Mouse (Mus musculus) gastrocnemius, adult 8-10 months (tissue): Measurements from ENCODE around the gene Rpl13a. TPM values are rescaled to one million over a fixed set of nuclear protein-coding genes. Genes with fewer than 3 reads are reported as not detected.

Experiments
- DNase-seq, 2 experiments: peaks; one replicate each; pipeline ENCODE4 v3.0.0; 2022; ENCODE audit warnings: low spot score in 2 of 2
- microRNA-seq: library from miRNA; unstranded; fragments of <30 nt; microRNA quantifications from one replicate; pipeline ENCODE4 v1.2.0, GENCODE M21; 2022
- total RNA-seq, 4 experiments: library from RNA; stranded (reverse); gene quantifications; 2 replicates each; pipeline ENCODE4 v1.2.4; 2022

The Rpl13a gene
- total RNA-seq, 4 experiments from 2014 or later = 647 to 843 (median 690) TPM

DNA sequence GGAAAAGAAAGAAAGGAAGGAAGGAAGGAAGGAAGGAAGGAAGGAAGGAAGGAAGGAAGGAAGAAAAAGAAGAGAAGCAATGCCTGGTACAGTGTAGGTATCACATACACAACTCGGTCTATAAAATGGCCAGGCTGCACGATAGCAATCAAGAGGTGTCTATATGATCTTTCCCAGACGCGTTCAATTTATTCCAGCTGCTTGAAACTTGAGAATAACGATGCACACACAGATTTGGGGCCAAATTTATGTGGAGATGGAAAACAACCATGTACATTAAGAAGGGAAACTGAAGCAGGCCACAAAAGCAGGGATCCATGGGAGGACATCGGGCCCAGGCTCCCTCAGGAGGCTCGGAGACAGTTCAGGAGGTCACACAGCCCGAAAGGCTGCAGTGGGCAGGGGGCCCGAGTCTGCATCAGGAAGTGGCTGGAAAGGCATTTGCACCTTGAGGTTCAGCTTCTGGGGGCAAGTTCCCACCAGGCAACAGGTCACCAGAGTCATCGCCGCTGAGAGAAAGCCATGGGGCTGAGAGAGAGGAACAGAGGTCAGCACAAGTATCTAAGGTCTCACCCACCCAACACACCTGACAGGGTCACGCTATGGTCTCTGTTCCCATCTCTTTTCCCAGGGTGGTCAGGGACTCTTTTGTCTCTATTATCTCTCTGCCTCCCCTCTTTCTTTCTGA, 35.6 kb downstream of the Rpl13a start:
- no peak for DNase-seq

DNA sequence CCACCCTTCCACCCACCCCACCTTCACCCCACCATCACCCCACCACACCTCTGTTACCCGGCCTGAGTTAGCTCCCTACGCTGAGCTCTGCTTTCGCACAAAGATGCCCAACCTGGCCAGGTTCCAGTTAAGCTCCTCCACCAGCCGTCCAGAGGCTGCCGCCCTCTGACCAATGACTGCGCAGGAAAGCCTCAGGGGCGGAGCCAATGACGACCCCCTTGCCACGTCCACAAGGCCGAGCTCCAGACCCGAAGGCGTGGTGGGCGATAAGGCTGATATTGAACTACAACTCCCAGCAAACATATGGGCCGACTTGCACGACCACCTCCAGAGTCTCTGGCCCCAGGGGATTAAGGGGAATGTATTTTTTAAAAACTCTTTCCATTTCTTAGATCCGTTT, 36.5 kb downstream of the Rpl13a start, which contains the start of gene Rcn3:
TSS of gene Rcn3 (minus strand) at position 174 of the 400 bp plus-strand sequence.
- DNase-seq = peak; percentile 69 to 78

DNA sequence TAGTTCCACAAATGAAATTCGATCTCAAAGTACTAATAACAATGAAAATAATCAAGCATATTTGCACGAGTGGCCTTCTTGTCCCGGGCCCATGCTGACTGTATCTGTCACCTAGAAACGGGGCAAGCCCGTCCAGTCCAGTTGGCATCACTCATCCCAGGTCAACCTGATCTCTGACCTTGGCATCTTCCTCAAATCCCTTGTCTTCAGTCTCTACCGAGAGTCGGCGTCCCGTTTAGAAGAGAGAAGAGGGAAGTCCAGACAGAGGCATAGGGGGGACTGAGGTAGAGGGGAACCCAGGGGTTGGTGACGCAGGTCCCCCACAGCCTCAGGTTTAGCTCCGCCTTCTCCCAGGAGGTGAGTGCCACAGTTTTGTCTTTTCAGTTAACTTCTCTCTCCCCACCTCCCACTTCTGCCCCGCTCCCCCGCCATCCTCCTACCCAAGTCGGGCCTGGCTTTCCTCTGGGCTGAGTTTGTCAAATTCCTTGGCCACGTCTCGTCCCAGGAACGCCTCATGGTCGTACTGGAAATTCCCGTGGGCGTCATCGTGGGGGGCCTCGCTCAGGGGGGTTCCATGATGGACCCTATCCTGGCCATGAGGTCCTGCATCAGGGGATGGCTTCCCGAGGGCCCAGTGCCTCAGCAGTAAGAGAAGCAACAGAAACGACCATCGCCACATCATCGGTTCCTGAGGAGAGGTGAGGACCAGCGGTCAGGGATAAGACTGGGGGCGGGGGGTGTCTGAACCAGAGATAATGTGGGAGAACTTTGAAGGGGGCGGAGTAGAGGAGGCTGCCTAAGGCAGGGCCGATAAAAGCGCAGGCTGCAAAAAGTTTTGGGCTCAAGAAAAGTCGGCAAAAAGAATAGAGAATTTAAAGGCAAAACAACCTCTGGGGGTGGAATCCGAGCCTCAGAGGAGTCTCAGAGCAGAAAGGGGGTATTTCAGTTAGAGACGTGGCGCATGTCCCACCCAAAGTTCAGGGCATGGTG, 37.3 kb downstream of the Rpl13a start:
- DNase-seq = no peak

DNA sequence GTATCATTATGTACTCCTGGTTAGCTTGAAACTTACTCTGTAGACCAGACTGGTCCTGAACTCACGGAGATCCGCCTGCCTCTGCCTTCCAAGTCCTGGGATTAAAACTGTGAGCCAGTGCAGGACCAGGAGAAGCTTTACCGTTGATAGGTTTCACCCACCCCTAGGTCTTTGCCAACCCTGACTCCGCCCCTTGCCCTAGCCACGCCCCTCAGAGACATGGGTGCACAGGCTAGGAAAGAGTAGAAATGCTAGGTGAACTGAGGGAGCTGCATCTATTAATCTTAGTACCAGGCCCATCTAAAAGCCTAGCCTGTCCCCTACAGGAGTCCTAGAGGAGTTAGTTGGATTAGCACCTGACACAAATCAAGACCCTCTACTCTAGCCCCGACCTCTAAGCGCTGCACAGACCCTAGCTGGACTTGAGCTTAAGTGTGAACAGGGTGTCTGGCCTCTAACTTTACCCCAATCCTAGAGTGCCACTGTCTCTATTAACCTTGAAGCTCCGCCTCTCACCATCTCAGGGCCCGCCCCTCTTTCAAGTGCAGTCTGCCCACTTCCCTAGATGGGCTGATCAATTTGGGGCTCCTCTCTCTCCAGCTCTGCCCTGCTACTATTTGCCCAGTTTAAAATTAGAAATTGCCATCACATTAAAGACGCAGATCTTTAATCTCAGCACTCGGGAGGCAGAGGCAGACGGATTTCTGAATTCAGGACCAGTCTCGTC, 38.1 kb downstream of the Rpl13a start:
- DNase-seq = no peak

DNA sequence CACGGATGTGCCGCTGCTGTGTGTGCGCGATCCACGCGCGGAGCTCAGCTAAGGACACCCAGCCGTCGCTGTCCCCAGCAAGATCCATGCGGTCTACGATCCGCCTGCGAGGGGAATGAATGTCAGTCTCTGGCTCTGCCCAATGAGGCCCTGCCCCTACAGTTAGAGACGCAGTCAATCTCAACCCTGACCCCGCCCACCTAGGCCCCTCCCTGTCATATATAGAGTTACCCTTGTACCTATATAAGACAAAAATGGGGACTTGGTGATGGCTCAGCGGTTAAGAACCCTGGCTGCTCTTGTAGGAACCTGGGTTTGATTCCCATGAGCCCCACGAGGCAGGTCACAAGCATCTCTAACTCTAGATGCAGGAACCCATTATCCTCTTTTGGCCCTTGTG, 40.0 kb downstream of the Rpl13a start:
- no peak for DNase-seq

DNA sequence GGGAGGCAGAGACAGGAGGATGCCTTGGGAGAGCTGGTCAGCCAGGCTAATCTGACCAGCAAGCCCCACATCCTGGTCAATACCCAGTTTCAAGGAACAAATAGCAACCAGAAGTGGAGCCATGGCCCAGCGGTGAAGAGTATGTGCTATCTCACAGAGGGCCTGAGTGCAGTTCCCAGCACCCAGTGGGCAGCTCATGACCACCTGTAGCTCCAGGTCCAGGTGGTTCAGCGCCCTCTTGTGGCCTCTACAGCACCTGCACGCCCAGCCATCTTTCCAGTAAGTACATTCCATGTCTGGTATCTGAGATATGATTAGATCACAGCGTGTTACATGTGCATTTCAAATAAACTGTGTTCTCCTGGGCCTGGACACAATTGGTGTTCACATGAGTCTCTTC, 42.5 kb downstream of the Rpl13a start:
- DNase-seq = no peak

DNA sequence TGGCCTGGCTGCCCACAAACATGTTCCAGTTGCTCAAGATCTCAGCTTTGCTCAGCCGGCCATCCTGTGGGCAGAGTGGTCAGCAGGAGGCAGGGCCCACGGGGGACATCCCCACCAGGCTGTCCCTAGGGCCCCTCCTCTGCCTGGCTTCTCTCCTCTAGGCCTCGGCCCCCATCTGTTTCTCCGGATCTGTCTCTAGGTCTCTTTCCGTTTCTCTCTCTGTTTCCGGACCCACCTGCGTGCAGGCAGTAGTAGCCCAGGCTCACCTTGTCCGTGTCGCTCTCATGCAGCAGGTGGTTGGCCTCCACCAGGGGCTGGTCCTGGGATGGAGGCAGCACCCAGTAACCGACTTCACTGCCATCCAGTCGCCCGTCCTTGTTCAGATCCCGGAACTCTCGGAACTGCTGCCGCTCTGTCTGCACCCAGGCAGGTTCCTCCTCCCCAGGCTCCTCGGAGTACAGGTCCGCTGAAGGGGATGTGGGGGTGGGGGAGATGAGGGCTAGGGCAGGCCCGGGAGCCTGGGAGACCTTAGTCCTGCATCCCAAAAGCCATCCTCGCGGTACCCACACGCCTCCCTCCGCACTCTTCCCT, 45.2 kb downstream of the Rpl13a start:
- no peak for DNase-seq

DNA sequence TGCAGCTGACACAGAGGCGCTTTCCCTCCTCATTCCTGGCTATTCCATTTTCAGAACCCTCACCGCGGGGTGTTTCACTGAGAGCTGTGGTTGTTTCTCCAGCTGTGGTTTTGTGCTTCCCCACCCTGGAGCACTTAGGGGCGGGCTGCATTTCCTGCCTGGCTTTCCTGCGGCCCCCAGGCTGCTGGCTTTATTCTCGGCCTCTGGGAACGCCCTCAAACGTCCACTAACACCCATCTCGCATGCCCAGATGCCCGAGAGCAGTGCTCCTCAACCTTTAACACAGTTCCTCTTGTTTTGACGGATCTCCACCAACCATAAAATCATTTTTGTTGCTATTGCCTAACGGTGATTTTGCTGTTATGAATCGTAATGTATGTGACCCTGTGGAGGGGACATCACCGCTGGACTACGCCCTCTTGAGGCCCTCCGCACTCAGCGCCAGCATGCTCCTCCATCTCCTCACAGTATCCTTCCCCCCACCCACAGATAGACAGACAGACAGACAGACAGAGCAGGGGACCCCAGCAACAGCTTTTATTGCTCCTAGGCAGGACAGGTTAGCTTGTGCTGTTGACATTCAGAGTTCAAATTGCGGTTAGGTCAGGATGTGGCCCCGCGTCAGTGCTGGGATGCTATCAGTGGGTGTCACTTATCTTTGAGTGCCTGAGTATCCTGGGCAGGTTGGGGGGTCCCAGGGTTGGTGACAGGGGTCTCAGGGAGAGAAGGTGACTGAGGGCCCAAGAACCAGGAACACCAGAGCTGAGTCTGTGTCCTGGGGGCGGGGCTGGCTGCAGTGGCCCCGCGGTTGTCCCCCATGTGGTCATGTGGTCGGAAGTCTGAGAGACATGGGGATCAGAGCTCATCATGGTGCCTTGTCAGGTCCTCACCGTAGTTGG, 45.9 kb downstream of the Rpl13a start:
- no peak for DNase-seq

DNA sequence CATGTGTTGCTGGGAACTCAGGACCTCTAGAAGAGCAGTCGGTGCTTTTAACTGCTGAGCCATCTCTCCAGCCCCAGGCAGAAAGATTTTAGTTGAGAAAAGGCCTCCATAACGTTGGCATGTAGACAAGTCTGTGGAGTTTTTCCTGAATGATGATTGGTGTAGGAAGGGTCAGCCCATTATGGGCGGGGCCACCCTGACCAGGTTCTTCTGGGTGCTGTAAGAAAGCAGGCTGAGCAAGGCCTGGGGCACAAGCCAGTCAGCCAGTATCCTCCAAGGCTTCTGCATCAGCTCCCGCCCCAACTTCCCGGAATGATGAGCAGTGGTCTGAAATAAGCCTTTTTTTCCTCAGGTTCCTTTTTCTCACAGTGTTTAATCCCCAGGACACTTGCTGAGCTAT, 47.5 kb downstream of the Rpl13a start:
- no peak for DNase-seq

DNA sequence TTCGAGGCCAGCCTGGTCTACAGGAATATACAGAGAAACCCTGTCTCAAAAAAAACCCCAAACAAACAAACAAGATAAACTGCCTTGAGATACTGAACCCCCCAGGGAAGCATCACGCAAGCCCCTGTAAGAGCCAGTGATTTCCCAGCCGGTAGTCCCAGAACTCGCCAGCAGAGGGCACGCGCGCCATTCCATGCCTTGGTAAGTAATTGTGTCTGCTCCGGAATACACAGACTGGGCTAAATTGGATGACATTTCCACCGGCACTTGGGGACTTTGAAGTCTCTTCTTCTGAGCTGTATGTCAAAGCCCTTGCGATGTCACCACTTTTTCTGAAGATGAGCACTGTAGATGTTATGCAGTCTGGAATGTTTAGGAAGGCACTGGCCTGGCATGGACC, 48.7 kb downstream of the Rpl13a start:
- peak; percentile 89 to 92 for DNase-seq

DNA sequence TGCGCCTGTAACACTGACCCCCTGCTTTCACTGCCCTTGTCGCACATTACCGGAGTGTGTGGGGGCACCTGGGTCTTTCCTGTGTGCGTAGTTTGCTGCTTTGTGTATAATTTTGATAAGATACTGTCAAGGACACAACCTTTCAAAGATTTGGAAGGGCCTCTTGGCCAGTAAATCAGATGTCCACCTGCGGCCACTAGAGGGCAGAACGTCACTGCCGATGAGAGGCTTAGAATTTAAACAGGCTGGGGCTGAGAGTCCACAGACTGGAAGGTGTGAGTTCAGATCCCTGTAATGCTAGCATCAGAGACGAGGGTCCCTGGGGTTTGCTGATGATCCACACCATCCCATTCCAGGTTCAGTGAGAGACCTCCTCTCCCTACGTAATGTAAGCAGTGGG, 50.0 kb downstream of the Rpl13a start:
- DNase-seq = peak; percentile 54 to 59

DNA sequence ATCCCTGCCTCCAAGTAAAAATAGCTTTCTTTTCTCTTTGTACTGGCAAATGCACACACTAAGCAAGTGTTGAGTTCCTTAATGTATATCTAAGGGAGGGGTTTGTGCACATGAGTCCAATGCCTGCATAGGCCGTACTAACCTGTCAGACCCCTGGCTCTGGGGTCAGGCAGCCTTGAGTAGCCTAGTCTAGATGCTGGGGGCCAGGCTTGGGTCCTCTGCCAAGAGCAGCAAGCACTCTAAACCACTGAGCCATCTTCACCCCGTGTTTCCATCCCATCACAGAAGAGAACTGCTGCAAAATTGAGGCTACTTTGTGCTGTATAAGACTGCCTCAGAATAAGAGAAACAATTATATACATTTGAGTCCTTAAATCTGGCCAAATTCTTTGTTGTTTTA, 50.7 kb downstream of the Rpl13a start:
- DNase-seq = no peak

DNA sequence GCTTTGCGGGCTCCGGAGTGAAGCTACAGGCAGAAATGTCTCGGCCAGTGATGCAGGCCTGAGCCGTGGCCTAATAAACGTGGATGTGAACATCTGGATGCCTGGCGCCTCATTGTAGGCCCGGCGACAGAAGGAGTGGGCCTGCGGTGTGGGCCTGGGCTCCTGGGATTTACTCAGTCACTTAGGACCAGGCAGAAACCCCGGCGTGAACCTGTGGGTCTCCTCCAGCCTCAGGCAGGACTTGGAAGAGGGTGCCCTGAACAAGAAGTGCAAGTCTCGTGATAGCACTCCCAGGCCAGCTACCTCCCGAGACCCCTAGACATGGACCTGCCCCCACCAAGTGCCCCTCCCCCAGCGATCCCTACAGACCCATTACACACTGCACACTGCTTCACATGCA, 51.2 kb downstream of the Rpl13a start:
- DNase-seq = no peak

DNA sequence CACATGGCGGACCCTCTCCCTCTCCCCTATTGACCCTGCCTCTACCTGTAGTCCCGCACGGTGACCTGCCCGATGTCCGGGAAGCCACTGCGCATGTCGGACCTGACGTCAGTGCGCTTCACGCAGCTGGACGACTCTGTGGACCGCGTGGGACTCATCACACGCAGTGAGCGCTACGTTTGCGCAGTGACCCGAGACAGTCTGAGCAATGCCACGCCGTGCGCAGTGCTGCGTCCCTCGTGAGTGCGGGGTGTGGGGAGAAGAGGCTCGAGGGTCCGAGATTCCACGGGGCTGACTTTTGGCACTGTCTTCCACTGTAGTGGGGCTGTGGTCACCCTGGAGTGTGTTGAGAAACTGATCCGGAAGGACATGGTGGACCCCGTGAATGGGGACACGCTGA, 52.1 kb downstream of the Rpl13a start:
- no peak for DNase-seq

Small RNA genes within 50 kb of the gene (microRNA-seq; reads per million reads assigned to microRNA genes)
- gene Mir150 (802 reads per million, percentile 77 among the genes with 10 or more reads in this experiment), gene Mir5121 (5.0 reads per million), gene Mir7055 (not detected)

Other genes starting within 250 kb of the Rpl13a start
- gene Med25, start 236.0 kb downstream of the Rpl13a start, total RNA-seq = 10 to 100 TPM; 64.0 to 79.1 (median 71.0) TPM
- 10 to 100 TPM; 17.4 to 27.1 (median 18.7) TPM for gene Fuz, start 232.7 kb downstream of the Rpl13a start, total RNA-seq
- gene Ap2a1, start 199.3 kb downstream of the Rpl13a start, total RNA-seq = 10 to 100 TPM; 63.5 to 67.9 (median 65.5) TPM
- not detected for gene Tsks, start 185.6 kb downstream of the Rpl13a start, total RNA-seq
- 1 to 10 TPM in 1 of 4 experiments, under 1 TPM in 3; 0.61 to 1.3 (median 0.71) TPM for gene Cpt1c, start 153.9 kb downstream of the Rpl13a start, total RNA-seq
- gene Prmt1, start 142.2 kb downstream of the Rpl13a start, total RNA-seq = 100 to 1,000 TPM; 144 to 162 (median 152) TPM
- 10 to 100 TPM; 13.5 to 22.2 (median 17.9) TPM for gene Irf3, start 131.1 kb downstream of the Rpl13a start, total RNA-seq
- gene Bcl2l12, start 130.0 kb downstream of the Rpl13a start, total RNA-seq = 10 to 100 TPM in 1 of 4 experiments, 1 to 10 TPM in 3; 8.2 to 13.0 (median 9.4) TPM
- gene Scaf1, start 112.4 kb downstream of the Rpl13a start, total RNA-seq = 10 to 100 TPM; 43.2 to 50.7 (median 48.4) TPM
- gene Rras, start 110.8 kb downstream of the Rpl13a start, total RNA-seq = 10 to 100 TPM; 20.1 to 25.7 (median 21.3) TPM
- gene Prr12, start 75.9 kb downstream of the Rpl13a start, total RNA-seq = 10 to 100 TPM; 15.3 to 17.5 (median 15.9) TPM
- 10 to 100 TPM; 24.5 to 31.0 (median 28.2) TPM for gene Nosip, start 66.3 kb downstream of the Rpl13a start, total RNA-seq
- 10 to 100 TPM in 2 of 4 experiments, 1 to 10 TPM in 2; 7.2 to 13.3 (median 10.6) TPM for gene Prrg2, start 66.1 kb downstream of the Rpl13a start, total RNA-seq
- 10 to 100 TPM in 1 of 4 experiments, 1 to 10 TPM in 3; 4.1 to 10.2 (median 7.5) TPM for gene Rcn3, start 36.5 kb downstream of the Rpl13a start, total RNA-seq
- gene Fcgrt, start 24.9 kb downstream of the Rpl13a start, total RNA-seq = 10 to 100 TPM; 23.8 to 37.0 (median 30.0) TPM
- 100 to 1,000 TPM; 471 to 554 (median 519) TPM for gene Rps11, start 4.3 kb downstream of the Rpl13a start, total RNA-seq
- gene Gm45713, start 7.5 kb upstream of the Rpl13a start, total RNA-seq = not detected
- gene Flt3l, start 7.7 kb upstream of the Rpl13a start, total RNA-seq = 1 to 10 TPM in 3 of 4 experiments, under 1 TPM in 1; 0.94 to 2.7 (median 2.3) TPM
- gene Pih1d1, start 25.5 kb upstream of the Rpl13a start, total RNA-seq = 10 to 100 TPM; 34.6 to 42.1 (median 38.3) TPM
- 10 to 100 TPM; 10.4 to 16.9 (median 13.7) TPM for gene Aldh16a1, start 25.8 kb upstream of the Rpl13a start, total RNA-seq
- gene Slc17a7, start 35.2 kb upstream of the Rpl13a start, total RNA-seq = under 1 TPM; 0.21 to 0.39 (median 0.31) TPM
- gene Gfy, start 50.8 kb upstream of the Rpl13a start, total RNA-seq = not detected
- not detected for gene Pth2, start 52.2 kb upstream of the Rpl13a start, total RNA-seq
- gene Ccdc155, start 76.1 kb upstream of the Rpl13a start, total RNA-seq = under 1 TPM in 1 of 4 experiments, not detected in 3; 0.25 TPM
- gene Dkkl1, start 83.4 kb upstream of the Rpl13a start, total RNA-seq = not detected
- 1 to 10 TPM in 3 of 4 experiments, under 1 TPM in 1; 0.77 to 3.1 (median 1.7) TPM for gene Tead2, start 87.0 kb upstream of the Rpl13a start, total RNA-seq
- gene Cd37, start 110.4 kb upstream of the Rpl13a start, total RNA-seq = 1 to 10 TPM in 3 of 4 experiments, under 1 TPM in 1; 0.15 to 2.0 (median 1.2) TPM
- not detected for gene Slc6a16, start 112.3 kb upstream of the Rpl13a start, total RNA-seq
- gene Slc6a21, start 148.8 kb upstream of the Rpl13a start, total RNA-seq = not detected
- 10 to 100 TPM; 30.7 to 35.6 (median 32.0) TPM for gene Trpm4, start 205.0 kb upstream of the Rpl13a start, total RNA-seq
- gene Hrc, start 206.5 kb upstream of the Rpl13a start, total RNA-seq = 100 to 1,000 TPM; 700 to 858 (median 833) TPM
- gene Ppfia3, start 238.3 kb upstream of the Rpl13a start, total RNA-seq = under 1 TPM in 3 of 4 experiments, not detected in 1; 0.07 to 0.24 (median 0.09) TPM
- gene Lin7b, start 241.8 kb upstream of the Rpl13a start, total RNA-seq = not detected